Comparison of ENCODE assay signal across 8 mouse cellular contexts in the genomic region with DNA sequence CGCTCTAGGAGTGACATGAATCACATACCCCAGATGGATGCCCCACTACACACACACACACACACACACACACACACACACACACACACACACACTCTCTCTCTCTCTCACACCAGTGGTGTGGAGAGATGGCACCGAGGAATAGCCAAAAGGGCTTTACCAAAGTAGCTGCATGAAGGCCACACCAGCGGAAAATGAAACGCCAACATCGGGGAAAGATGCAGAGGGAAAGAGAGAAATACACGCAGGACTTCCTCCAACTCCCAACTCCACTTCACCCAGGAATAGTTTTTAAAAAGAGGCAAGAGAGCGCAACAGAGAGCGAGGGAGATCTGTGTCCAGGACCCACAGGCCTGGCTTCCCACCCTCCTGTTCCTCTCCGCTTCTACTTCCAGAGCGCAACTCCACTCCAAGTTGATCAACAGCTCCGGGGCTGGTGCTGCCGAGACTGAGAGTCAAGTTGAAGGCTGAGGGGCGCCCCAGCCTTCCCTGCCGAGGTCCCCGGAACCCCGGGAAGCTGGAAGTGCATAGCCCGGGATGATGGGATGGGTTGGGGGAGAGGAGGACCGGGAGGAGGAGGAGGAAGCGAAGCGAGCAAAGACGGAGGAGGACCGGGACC.
DNase-seq lines count a peak whose midpoint lies in the region; ATAC-seq and TF ChIP-seq lines count a peak whose summit lies in the region.

No protein-coding gene starts in this region.

- H3K4me2 ChIP-seq in heart, embryonic 13.5 days, result peak overlapping the region; percentile 81
- peak overlapping the region; percentile 89 for H3K4me2 ChIP-seq in hindbrain, embryonic 16.5 days (ENCODE audit: low read length)
- H3K4me2 ChIP-seq in midbrain, embryonic 14.5 days (ENCODE audit: low read length), result peak overlapping the region; percentile 89

- DNase-seq in heart, adult 9 months (ENCODE audit: low spot score in 2 of 2), result no peak
- peak; percentile 64 for DNase-seq in 3T3-L1 (ENCODE audit: low read depth, low spot score)
- no peak for DNase-seq in midbrain, embryonic 14.5 days
- no peak for DNase-seq in ovary, postnatal 36 days (ENCODE audit: low spot score)
- no peak for DNase-seq in cerebellum, postnatal 10 days

- H3K4me3 ChIP-seq in heart, embryonic 13.5 days, result peak overlapping the region; percentile 73
- peak overlapping the region; percentile 82 for H3K4me3 ChIP-seq in bone marrow, adult 2 months (replicated peaks; ENCODE audit: control insufficient read depth, low read depth, low read length)
- peak overlapping the region; percentile 68 for H3K4me3 ChIP-seq in hindbrain, embryonic 16.5 days (ENCODE audit: low read length)
- peak overlapping the region; percentile 70 for H3K4me3 ChIP-seq in midbrain, embryonic 14.5 days (replicated peaks; ENCODE audit: low read depth, low read length)

- under 1% methylated on average over 22 of the region's 22 CpGs for WGBS in heart, embryonic 13.5 days
- WGBS in bone marrow, adult 2 months, result 2% methylated on average over 20 of the region's 22 CpGs
- 0% methylated on average over 22 of the region's 22 CpGs for WGBS in hindbrain, embryonic 16.5 days
- under 1% methylated on average over 22 of the region's 22 CpGs for WGBS in midbrain, embryonic 14.5 days

- TF ChIP-seq POLR2A in bone marrow, adult 2 months (IDR thresholded peaks at IDR 0.05; ENCODE audit: borderline replicate concordance, control insufficient read depth, low read depth, low read length), result no peak

- ATAC-seq in heart, embryonic 13.5 days (ENCODE audit: extremely low read depth, insufficient number of reproducible peaks, low FRiP score, low TSS enrichment), result no peak; the same call in 1 of the 2 replicates
- peak; percentile 59; the same call in 1 of the 2 replicates for ATAC-seq in hindbrain, embryonic 16.5 days
- ATAC-seq in midbrain, embryonic 14.5 days (ENCODE audit: low FRiP score, low TSS enrichment), result no peak

- H3K4me1 ChIP-seq in heart, embryonic 13.5 days, result peaks cover 59% of the 10 kb centered on the region
- peaks cover 3% of the 10 kb centered on the region; the same call in 1 of the 2 replicates for H3K4me1 ChIP-seq in bone marrow, adult 2 months (ENCODE audit: control insufficient read depth, insufficient read depth, low read length)
- no peaks in the 10 kb centered on the region; the same call in 1 of the 2 replicates for H3K4me1 ChIP-seq in hindbrain, embryonic 16.5 days (ENCODE audit: control insufficient read depth, insufficient read depth, low read depth, low read length)
- peaks cover 23% of the 10 kb centered on the region for H3K4me1 ChIP-seq in midbrain, embryonic 14.5 days (ENCODE audit: control insufficient read depth, insufficient read depth, low read length)

- H3K27me3 ChIP-seq in heart, embryonic 13.5 days (replicated peaks), result no peaks in the 10 kb centered on the region
- H3K27me3 ChIP-seq in hindbrain, embryonic 16.5 days (replicated peaks; ENCODE audit: control insufficient read depth, insufficient read depth, low read length), result peaks cover 2% of the 10 kb centered on the region; the same call in 1 of the 2 replicates
- no peaks in the 10 kb centered on the region for H3K27me3 ChIP-seq in midbrain, embryonic 14.5 days (ENCODE audit: control insufficient read depth, insufficient read depth, low read length)

- peak overlapping the region; percentile 97 for H3K27ac ChIP-seq in heart, embryonic 13.5 days (replicated peaks)
- peak overlapping the region; percentile 60 for H3K27ac ChIP-seq in bone marrow, adult 2 months (ENCODE audit: control insufficient read depth, insufficient read depth, low read depth, low read length, poor library complexity)
- peak overlapping the region; percentile 75 for H3K27ac ChIP-seq in hindbrain, embryonic 16.5 days (ENCODE audit: low read depth, low read length)
- H3K27ac ChIP-seq in midbrain, embryonic 14.5 days (replicated peaks; ENCODE audit: low read depth, low read length), result peak overlapping the region; percentile 87

- H3K9ac ChIP-seq in heart, embryonic 13.5 days, result peak overlapping the region; percentile 97
- peak overlapping the region; percentile 72 for H3K9ac ChIP-seq in hindbrain, embryonic 16.5 days (ENCODE audit: low read depth, low read length)
- H3K9ac ChIP-seq in midbrain, embryonic 14.5 days (replicated peaks; ENCODE audit: low read length), result peak overlapping the region; percentile 71

- no peaks in the 10 kb centered on the region for H3K36me3 ChIP-seq in heart, embryonic 13.5 days
- no peaks in the 10 kb centered on the region for H3K36me3 ChIP-seq in hindbrain, embryonic 16.5 days (ENCODE audit: control insufficient read depth, insufficient read depth, low read length)
- H3K36me3 ChIP-seq in midbrain, embryonic 14.5 days (ENCODE audit: control insufficient read depth, insufficient read depth, low read length), result no peaks in the 10 kb centered on the region

- TF ChIP-seq CTCF in bone marrow, adult 2 months (IDR thresholded peaks at IDR 0.05; ENCODE audit: control insufficient read depth, insufficient read depth, low read length), result no peak

- H3K9me3 ChIP-seq in heart, embryonic 13.5 days, result no peaks in the 10 kb centered on the region
- H3K9me3 ChIP-seq in hindbrain, embryonic 16.5 days (ENCODE audit: control insufficient read depth, low read length), result no peaks in the 10 kb centered on the region
- no peaks in the 10 kb centered on the region for H3K9me3 ChIP-seq in midbrain, embryonic 14.5 days (ENCODE audit: control insufficient read depth, low read length)
